Mouse (Mus musculus): ENCODE measurements around the gene Carm1.
"Not testable (repeated sequence)": the region's sequence is repeated elsewhere in the genome, so short reads cannot be mapped to it uniquely, and the experiment has no call there.

The Carm1 gene

GRCm38 (mm10) chr9:21578226-21578625, 31.5 kb downstream of the Carm1 start:
- DNase-seq = no peak

- DNase-seq = no peak
Measured at GRCm38 (mm10) chr9:21585401-21585800, 38.7 kb downstream of the Carm1 start.

- DNase-seq = no peak
Measured at GRCm38 (mm10) chr9:21587678-21588349, 41.1 kb downstream of the Carm1 start.

GRCm38 (mm10) chr9:21588350-21588749, 41.7 kb downstream of the Carm1 start:
- DNase-seq = no peak

- no peak for DNase-seq
Measured at GRCm38 (mm10) chr9:21589538-21589937, 42.8 kb downstream of the Carm1 start.

- no peak for DNase-seq
Measured at GRCm38 (mm10) chr9:21591127-21591830, 44.6 kb downstream of the Carm1 start.

- DNase-seq = no peak
Measured at GRCm38 (mm10) chr9:21591831-21592702, 45.4 kb downstream of the Carm1 start.

GRCm38 (mm10) chr9:21592703-21593121, 46.0 kb downstream of the Carm1 start, which contains the start of the genes Timm29 and Yipf2:
TSS of gene Timm29 (plus strand) at chr9:21592722.
TSS of gene Yipf2 (minus strand) at chr9:21592828.
- peak; percentile 91 to 94 for DNase-seq

- DNase-seq = peak; percentile 63 to 75
Measured at GRCm38 (mm10) chr9:21593122-21593721, 46.5 kb downstream of the Carm1 start.

- not testable (repeated sequence) for DNase-seq
Measured at GRCm38 (mm10) chr9:21594350-21594749, 47.7 kb downstream of the Carm1 start.

- DNase-seq = no peak
Measured at GRCm38 (mm10) chr9:21594838-21595237, 48.1 kb downstream of the Carm1 start.

- DNase-seq = peak in 1 of 2 experiments; percentile 42
Measured at GRCm38 (mm10) chr9:21598198-21598597, 51.5 kb downstream of the Carm1 start.

GRCm38 (mm10) chr9:21600186-21600585, 53.5 kb downstream of the Carm1 start:
- DNase-seq = no peak

- no peak for DNase-seq
Measured at GRCm38 (mm10) chr9:21601073-21601472, 54.4 kb downstream of the Carm1 start.

GRCm38 (mm10) chr9:21601722-21602399, 55.2 kb downstream of the Carm1 start:
- DNase-seq = peak; percentile 56 to 78

- DNase-seq = no peak
Measured at GRCm38 (mm10) chr9:21604119-21604518, 57.4 kb downstream of the Carm1 start.

GRCm38 (mm10) chr9:21605865-21606264, 59.2 kb downstream of the Carm1 start:
- DNase-seq = no peak

GRCm38 (mm10) chr9:21606648-21607047, 60.0 kb downstream of the Carm1 start:
- no peak for DNase-seq

GRCm38 (mm10) chr9:21609861-21610260, 63.2 kb downstream of the Carm1 start:
- DNase-seq = peak; percentile 49 to 59

GRCm38 (mm10) chr9:21614864-21615616, 68.3 kb downstream of the Carm1 start:
- no peak for DNase-seq

GRCm38 (mm10) chr9:21615617-21616231, 69.0 kb downstream of the Carm1 start, which contains the start of gene Smarca4:
TSS of gene Smarca4 (plus strand) at chr9:21616169.
- DNase-seq = peak; percentile 100
